Mouse (Mus musculus) retina, adult 2 months (tissue): Measurements from ENCODE around the gene Adcyap1r1.

ENCODE experiments used
- DNase-seq: peaks from one replicate; pipeline ENCODE4 v3.0.0-alpha.2; 2012; ENCODE audit warnings: low read depth, low spot score

The Adcyap1r1 gene

DNA sequence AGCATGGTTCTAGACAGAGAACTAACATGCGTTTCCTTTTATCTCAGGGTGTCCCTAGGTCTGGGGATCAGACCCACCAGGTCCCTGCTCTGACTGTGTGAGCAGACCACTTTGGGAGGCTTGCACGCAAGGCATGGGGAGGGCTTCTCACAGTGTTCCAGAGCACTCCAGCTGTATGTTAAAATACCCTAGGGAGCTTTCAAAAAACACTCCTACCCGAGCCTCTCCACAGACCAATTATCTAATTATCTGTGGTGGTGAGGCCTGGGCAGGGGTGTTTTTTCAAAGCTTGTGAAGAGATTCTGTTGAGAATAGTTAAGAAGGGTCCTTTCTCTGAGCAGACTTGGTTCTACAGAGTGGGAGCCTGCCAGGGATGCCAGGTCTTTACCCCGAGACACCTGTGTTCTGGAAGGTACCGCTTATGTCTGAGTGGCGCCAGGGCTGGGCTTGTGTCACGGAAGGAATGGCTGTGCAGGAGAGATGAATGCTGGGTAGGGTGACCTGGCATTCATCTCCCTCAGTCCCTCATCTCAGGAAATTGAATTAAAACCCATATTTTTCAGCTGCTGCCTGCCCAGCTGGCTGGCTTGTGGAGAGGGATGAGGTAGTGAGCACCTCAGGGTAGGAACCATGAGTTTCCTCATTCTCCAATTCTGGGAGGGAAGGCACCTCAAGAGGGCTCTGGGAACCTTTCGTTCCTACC lies 2.7 kb upstream of the Adcyap1r1 start:
- DNase-seq = no peak

DNA sequence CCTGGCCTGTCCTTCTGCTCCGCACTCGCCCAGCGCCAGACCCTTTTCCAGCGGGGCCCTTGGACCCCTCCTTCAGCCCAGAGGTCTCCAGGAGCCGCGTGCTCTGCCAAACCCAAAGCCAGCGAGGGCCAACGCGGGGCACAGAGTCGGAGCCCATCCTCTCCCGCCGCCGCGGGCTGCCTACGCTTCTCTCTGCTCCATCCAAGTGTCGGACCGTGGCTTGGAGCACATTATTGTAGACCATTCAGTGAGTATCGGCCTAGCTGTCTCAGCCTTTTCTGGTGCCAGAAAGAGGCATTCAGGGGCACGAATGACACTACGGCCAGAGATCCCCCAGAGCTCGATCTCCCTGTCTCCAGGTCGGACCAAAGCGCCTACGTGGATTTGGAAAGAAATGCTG lies 603 bp downstream of the Adcyap1r1 start:
- DNase-seq = no peak

DNA sequence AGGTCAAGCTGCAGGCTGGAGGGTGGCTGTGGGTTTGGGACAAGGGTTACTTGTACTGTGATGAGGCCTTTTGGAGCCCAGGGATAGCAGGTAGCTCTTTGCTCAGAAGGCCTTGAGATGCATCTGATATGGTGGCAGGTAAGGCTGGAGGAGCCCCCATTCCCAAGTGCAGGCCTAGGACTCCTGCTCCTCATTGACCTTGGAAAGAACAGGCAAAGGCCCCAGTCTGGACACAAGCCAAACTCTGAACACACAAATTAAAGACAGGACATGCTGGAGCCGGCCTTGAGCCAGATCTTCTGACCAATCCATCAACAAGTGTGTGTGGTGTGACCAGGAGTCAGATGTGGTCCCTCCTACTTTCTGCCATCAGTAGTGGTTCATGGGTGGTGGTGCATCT lies 1.8 kb downstream of the Adcyap1r1 start:
- DNase-seq = no peak

DNA sequence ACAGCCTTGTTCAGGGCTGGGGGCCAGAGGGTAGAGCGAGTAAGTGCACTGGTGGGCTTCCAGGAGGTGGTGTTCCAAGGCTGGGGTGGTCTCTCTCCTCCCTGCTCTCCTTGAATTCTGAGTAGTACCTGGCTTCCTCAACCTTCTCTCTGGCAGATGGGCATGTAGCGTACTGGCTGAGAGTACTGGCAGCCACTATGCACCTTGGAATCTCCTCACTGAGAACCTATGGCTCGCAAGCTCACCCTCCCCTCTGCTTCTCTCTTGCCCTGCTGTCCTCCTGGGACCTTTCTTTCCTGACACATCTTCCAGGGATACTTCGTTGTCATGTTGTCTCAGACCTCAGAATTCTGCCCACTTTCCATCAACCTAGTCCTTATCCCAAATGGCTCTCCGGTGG lies 3.9 kb downstream of the Adcyap1r1 start:
- no peak for DNase-seq

DNA sequence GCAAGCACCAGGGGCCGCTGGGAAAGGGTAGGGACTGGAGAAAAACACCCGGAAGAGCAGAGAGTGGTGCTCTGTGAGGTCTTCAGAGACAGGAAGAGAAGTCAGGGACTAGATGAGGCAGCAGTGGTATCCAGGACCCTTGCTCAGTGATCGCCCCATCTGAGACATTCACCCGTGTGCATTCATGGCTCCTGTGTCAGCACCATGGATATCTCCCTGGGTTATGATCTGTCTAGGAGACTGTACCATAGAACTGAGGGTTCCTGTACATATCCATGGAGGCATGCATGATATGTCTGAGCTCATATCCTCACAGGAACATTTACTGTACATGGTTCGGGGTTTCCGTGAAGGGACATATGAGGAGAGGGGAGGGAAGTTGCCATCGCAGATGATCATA lies 5.9 kb downstream of the Adcyap1r1 start:
- no peak for DNase-seq

DNA sequence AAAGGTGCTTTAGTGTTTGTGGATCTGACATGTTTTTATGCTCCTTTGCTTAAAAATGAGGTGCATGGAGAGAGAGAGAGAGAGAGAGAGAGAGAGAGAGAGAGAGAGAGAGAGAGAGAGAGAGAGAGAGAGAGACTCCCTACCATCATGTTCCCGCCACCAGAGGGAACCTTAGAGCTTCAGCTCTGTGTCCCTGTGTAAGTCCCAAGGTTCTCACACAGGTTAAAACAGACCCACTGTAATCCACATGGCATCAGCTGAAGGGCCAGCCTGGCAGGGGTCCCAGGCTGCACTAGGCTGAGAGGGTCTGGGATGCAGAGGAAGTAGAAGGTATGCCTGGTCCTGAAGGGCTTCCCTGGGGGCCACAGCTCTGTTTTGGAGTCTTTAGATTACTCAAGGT lies 6.4 kb downstream of the Adcyap1r1 start:
- no peak for DNase-seq

DNA sequence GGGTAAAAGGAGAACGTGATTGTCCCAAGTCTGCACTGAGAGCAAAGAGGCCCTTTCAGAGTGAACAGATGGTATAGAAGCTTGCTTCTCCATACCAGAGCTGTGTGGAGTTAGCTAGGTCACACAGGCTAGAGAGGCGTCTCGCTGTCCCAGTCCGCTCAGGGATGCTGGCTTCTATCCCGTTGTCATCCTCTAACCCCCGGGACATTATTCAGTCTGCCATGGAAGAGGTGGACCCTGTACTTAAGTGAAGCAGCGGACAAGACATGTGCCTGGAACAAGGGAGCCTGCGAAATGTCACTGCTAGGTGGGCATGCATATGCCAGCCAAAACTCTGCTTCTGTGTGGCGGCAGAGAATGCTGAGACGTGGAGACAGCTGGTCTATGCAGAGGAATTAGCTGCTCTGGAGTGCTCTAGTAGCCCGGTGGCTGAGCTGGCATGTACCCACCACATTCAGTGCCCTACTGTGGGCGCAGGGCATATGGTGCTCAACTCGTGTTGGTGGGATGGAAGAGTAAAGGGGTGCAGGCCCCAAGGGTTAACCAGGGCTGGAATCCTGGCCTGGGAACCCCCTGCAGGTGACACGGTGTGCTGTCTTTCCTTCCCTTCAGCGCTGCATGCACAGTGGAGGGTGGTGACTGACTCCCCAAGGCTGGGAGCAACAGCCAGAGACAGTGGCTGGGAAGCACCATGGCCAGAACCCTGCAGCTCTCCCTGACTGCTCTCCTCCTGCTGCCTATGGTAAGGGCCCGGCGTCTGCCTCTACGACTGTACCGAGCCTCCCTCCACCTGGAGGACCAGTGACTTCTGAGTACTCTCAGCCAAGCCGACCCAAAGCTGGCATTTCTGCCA lies 8.0 kb downstream of the Adcyap1r1 start:
- no peak for DNase-seq

DNA sequence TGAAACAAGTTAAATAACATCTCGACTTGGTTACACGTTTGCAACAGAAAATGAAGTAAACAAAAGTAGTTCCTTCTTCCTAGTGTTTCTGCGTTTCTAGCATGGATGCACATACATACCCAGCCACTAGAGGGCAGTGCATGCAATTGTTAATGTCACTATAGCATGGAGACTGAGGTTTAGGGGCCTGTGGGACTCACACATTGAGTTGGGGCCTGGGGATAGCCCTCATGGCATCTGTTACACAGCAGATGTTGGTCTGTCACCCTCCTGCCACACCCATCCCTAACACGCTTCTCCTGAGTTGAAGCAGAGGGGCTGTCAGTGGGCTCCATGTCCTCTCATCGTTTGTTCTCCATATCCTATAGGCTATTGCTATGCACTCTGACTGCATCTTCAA lies 9.4 kb downstream of the Adcyap1r1 start:
- DNase-seq = no peak

DNA sequence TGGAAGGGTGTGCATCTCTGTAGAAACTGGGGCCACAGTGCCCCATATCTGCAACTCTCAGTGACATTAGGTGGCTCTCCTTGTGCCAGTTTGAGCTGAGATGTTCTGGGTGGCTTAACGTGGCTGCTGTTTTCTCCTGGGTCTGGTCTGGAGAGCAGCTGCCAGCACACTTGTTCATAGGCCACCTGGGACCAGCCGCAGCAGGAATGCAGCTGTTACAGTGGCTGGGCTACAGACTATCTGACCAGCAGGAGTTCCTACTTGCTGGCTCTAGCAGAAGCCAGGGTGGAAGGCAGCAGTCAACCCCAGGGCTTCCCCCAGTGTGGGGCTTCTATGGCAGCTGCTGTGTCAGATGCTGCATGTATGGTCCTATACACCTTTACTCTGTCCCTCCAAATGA lies 9.9 kb downstream of the Adcyap1r1 start:
- no peak for DNase-seq

DNA sequence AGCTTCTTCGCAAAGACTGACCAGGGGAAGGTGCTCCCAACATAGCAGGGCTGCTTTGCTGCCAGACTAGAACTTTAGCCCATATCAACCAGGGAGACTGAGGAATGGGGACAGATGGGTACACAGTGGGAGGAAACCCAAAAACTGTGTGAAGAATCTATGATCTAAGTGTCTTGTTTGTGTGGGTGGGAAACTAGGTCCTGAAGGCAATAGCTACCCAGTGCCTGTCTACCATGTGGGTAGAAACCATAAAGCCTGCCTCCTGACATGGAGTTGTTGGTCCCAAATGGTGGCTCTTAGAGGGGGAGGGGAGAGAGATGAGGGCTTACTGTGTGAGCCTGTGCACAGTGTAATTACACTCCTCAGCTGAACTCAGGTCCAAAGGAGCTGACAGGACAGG lies 10.6 kb downstream of the Adcyap1r1 start:
- no peak for DNase-seq

DNA sequence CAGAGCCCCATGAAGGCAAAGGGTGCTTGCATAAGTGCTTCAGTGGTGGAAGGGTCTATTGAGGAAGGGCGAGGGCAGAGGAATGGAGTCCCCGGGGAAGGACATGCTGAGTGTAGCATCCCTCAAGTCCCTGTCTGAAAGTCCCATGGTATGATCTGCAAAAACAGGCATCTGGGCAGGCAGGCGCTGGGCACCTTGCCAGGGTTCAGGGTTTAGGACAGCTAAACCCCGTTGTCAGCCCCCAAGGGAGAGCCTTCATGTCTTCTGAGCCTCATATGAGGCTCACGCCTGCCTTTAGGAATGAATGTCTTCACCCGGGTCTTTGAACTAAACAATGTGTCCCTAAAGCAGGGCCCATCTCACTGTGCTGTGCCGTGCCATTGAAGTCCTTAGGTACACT lies 12.2 kb downstream of the Adcyap1r1 start:
- DNase-seq = no peak

DNA sequence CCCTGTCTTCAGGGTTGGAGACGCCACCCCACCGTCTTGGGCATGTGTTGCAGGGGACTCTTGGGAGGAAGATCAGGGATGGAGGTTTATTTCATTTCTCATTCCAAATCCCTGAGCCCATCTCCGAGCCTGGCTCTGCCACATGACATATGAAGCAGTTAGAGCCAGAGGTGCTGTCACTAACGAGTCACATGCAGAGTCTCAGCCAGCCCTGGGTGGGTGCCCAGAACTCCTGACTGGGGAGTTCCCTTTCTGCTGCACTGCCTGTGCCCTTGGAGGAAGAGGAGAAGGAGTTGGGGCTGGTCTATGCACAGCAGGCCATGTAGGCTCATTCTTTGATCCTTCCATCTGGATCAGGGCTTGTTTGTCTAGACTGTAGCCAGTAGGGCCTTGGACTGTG lies 13.5 kb downstream of the Adcyap1r1 start:
- no peak for DNase-seq

DNA sequence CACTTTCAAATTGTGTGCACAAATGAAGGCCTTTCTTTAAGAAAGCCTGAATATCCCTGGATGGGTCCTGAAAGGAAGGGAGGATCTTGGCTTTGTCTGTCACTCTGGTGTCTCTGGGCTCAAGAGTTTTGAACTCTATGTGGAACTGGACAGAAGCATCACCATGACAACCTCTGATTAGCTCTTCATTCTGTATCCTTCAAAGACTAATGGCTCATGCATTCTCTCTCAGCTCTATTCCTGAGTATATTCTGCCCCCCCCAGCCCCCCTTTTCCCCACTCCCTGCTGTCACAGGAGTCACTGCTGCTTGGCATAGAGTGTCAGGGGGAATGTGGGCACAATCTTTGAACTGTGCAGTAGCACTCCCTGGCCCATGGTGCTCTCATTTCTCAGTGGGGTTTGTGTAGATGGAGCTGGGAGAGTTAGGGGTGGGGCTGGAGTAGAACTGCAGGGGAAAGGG lies 14.6 kb downstream of the Adcyap1r1 start:
- no peak for DNase-seq

DNA sequence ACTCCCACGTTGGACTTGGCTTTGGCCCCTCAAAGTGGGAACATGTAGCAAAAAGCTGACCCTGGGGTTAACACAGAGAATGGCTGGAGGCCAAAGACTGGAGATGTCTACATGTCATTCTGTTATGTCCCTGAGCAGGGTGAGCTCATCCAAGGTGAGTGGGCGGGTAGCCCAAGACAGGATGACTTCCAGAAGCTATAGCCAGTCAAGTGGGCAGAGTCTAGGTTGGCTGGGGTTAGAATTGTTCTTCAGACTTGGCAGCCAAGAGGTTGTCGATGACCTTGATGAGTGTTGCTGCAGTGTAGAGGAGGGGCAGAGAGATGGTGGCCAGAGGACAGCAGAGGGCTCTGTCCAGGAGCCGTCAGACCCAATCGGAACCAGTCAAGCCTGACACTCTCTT lies 18.9 kb downstream of the Adcyap1r1 start:
- DNase-seq = no peak

DNA sequence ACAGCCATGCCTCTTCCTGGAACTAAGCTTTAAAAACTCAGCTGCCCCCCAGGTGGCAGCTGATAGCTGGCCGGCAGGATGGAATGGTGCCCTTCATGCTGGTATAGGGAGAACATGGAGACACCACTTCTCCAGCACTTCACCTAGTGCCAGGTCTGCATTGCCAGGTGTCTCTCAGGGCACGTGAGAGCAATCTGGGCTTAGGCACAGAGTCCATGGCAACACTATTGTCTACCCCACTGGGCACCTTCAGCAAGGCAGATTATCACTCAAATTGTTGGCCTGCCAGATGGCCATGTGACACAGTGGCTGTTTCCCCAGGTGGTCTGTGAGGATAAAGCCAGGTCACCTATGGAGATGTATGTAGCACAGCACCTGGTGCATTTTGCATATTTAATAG lies 20.6 kb downstream of the Adcyap1r1 start:
- no peak for DNase-seq

DNA sequence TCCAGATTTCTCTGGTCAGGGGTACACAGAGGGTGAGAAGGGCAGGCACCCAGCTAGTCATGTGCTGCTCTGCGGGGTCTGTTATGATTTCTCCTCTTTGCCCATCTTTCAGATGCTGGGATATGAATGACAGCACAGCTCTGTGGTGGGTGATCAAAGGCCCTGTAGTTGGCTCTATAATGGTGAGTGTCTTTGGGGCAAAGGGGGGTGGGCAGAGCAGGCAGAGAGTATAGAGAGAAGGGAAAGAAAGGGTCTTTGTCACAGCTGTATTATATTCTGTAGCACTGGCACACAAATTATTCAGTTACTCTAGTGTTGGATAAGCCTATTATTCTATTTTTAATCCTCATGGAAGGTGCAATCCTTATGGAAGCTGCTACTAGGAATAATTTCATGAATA lies 29.2 kb downstream of the Adcyap1r1 start:
- DNase-seq = no peak

DNA sequence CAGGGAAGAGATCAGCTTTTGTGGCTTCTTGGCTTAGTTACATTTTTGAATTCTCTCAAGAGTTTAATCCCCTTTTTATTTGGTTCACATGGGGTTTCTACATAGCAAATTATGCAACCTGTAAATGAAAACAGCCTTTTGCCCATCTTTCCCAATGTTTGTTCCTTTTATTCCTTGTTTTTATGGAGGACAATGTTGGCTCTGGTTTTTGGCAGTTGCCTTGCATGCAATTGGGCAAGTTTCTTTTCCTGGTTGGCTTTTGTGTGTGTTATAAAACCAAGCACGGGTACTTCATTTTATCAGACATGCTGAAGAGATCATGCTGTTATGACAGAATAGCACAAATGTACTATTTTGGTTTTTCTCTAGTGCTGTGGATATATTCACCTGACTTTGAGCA lies 30.7 kb downstream of the Adcyap1r1 start:
- no peak for DNase-seq

DNA sequence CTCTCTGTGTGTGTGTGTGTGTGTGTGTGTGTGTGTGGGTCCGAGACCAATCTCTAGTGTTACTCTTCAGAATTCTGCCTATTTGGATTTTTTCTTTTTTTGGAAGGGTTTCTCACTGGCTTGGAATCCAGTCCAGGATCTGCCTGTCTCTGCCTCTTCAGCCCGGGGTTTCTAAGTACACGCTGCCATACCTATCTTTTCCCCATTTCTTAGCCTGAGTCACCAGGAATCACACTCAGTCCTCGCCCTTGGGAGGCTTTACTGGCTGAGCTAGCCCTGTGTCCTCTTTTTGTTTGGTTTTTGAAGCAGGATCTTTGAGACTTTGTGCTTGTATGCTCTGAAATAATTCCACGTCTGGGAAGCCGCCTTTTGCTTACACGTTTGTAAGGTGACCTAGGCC lies 31.6 kb downstream of the Adcyap1r1 start:
- DNase-seq = no peak

DNA sequence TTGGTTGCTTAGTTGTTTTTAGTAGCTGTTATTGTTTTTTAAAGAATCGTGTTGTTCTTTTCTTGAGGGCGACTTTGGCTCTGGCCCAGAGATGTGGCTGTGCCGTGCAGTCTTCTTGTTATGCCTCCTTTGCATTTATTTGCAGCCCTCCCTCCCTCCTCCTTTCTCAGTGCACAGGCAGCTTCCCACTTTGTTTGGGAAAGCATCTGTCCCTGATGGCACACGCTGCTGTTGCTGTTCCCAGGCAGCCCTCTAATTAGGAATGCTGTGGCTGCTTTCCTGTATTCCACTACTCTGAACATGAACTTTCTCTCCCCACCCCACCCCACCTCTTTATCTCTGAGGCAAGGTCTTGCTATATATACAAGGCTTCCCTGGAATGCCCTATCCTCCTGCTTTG lies 32.4 kb downstream of the Adcyap1r1 start:
- no peak for DNase-seq

DNA sequence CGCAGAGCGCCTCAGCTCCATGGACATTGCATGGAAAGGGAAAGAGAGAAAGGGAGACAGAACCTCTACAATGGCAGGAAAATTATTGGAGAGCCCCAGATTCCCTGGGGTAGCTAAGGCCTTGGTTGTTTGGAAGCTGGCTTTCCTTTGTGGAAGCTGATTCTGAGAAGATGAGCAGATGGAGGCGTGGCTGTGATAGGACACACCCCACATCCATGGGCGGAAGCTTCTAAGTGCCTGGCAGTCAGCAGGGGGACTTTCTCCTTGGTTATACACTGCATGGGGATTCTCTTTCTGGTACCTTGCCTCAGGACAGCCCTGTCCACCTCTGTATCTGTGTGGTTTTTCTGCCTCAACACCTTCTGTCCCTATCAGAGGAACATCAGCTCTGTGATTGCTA lies 33.4 kb downstream of the Adcyap1r1 start:
- no peak for DNase-seq

DNA sequence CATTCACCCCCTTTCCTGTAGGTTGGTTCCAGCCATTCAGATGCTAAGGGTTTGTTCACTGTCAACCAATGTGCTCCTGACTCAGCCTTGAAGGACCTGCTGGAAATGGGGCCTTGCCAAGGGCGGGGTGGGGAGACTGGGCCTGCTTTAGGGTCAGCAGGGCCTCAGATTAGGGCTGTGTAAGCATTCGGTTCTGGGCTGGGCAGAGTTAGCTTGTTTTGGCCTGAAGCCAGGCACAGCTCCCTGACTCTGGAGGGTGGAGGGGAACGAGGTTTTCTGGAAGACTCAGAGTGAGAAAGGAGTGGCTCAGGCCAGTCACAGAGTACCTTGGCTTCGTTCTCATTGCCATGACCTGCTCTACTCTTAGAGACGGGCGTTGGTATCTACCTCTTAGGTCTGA lies 35.9 kb downstream of the Adcyap1r1 start:
- no peak for DNase-seq

DNA sequence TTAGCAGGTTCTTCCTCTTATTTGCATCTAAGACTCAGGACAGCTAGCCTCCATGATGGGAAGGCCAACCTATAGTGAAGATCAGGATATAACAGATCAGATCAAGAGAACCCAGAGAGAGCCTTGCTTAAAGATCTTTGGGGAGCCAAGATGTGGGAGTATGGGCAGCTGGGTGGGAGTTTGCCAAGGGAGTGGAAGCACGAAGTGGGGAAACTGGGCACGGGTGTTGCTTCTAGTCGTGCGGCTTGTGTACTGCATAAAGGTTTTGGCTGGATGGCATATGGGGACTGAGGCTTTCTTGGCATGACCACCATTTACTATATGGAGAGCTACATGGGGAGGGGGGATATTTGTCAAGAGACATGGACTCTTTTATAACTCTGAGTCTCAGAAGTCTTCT lies 44.4 kb downstream of the Adcyap1r1 start:
- DNase-seq = no peak

DNA sequence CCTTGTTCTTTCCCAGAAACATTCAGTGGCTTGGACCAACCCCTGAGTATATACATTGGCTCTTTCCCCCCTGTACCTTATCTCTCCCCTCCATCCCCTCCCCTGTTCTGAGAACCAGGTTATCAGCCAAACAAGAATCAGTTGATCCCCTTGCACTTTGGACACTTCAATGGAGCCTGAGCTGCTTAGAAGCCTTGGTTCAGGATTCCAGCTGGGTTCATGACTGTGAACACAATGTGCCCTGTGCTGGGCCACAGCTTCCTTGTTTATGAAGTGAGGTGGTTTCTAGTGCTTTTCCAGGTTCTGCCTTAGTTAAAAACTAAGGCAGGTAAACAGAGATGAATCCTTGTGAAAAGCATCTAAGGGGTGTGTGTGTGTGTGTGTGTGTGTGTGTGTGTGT lies 47.0 kb downstream of the Adcyap1r1 start:
- DNase-seq = no peak
